ENCODE assay signal across 8 mouse cellular contexts in genomic region chr10:80876028-80876427, GRCm38 (mm10). TPM values are rescaled to one million over a fixed set of nuclear protein-coding genes. Genes with fewer than 3 reads are reported as not detected.
DNase-seq lines count a peak whose midpoint lies in the region; ATAC-seq and TF ChIP-seq lines count a peak whose summit lies in the region.

No protein-coding gene starts in this region.

- TF ChIP-seq CTCF in ES-Bruce4 (IDR thresholded peaks at IDR 0.05; ENCODE audit: low read depth, low read length), result peak; percentile 54

- no peak overlapping the region for H3K4me2 ChIP-seq in kidney, embryonic 16.5 days (replicated peaks; ENCODE audit: low read depth, low read length)
- H3K4me2 ChIP-seq in forebrain, embryonic 16.5 days (ENCODE audit: low read length), result no peak overlapping the region

- no peak; the same call in 1 of the 2 replicates for ATAC-seq in kidney, embryonic 16.5 days (ENCODE audit: low FRiP score, low TSS enrichment)
- 0 out of 2 replicates have a peak, but pooled peaks have one; percentile 41 for ATAC-seq in forebrain, embryonic 16.5 days
- ATAC-seq in neutrophil, adult 5-6 weeks (ENCODE audit: extremely low read depth, insufficient number of reproducible peaks, low FRiP score, poor library complexity, severe bottlenecking), result peak; percentile 63

- H3K27me3 ChIP-seq in kidney, embryonic 16.5 days (ENCODE audit: insufficient read depth, low read length), result no peaks in the 10 kb centered on the region
- no peaks in the 10 kb centered on the region for H3K27me3 ChIP-seq in ES-Bruce4 (ENCODE audit: control insufficient read depth, insufficient read depth, low read length, poor library complexity, severe bottlenecking)
- H3K27me3 ChIP-seq in forebrain, embryonic 16.5 days (replicated peaks; ENCODE audit: control insufficient read depth, insufficient read depth, low read length), result no peaks in the 10 kb centered on the region
- H3K27me3 ChIP-seq in limb, embryonic 10.5 days (ENCODE audit: low read depth, poor library complexity, severe bottlenecking), result 0 out of 2 replicates have a peak, but pooled peaks cover 4% of the 10 kb centered on the region

- no peak overlapping the region for H3K4me3 ChIP-seq in kidney, embryonic 16.5 days (ENCODE audit: low read length)
- H3K4me3 ChIP-seq in ES-Bruce4 (ENCODE audit: low read depth, low read length), result no peak overlapping the region
- H3K4me3 ChIP-seq in forebrain, embryonic 16.5 days (replicated peaks; ENCODE audit: low read length), result no peak overlapping the region
- H3K4me3 ChIP-seq in limb, embryonic 10.5 days, result no peak overlapping the region

- DNase-seq in kidney, adult 18-20 months, result peak; percentile 71
- DNase-seq in brain, adult 2 months (ENCODE audit: low read depth, low spot score), result peak; percentile 83
- peak; percentile 59 for DNase-seq in limb, embryonic 10.5 days (ENCODE audit: low spot score)
- DNase-seq in urinary bladder, postnatal 10 days (ENCODE audit: low spot score), result no peak

- 23% methylated on average over 5 of the region's 5 CpGs for WGBS in kidney, embryonic 16.5 days
- WGBS in forebrain, embryonic 16.5 days, result 29% methylated on average over 5 of the region's 5 CpGs
- 30% methylated on average over 5 of the region's 5 CpGs for WGBS in limb, embryonic 10.5 days

- TF ChIP-seq POLR2A in ES-Bruce4 (IDR thresholded peaks at IDR 0.05; ENCODE audit: insufficient read depth, low read length), result no peak

- H3K4me1 ChIP-seq in kidney, embryonic 16.5 days (ENCODE audit: insufficient read depth, low read length), result no peaks in the 10 kb centered on the region
- no peaks in the 10 kb centered on the region for H3K4me1 ChIP-seq in ES-Bruce4 (ENCODE audit: control insufficient read depth, insufficient read depth, low read length)
- H3K4me1 ChIP-seq in forebrain, embryonic 16.5 days (replicated peaks; ENCODE audit: control insufficient read depth, insufficient read depth, low read length), result no peaks in the 10 kb centered on the region
- peaks cover 9% of the 10 kb centered on the region for H3K4me1 ChIP-seq in limb, embryonic 10.5 days

- H3K27ac ChIP-seq in kidney, embryonic 16.5 days (ENCODE audit: low read length), result no peak overlapping the region
- 0 out of 2 replicates have a peak overlapping the region, but pooled peaks have one; percentile 30 for H3K27ac ChIP-seq in ES-Bruce4 (ENCODE audit: insufficient read depth, low read length)
- H3K27ac ChIP-seq in forebrain, embryonic 16.5 days (ENCODE audit: low read length), result no peak overlapping the region
- H3K27ac ChIP-seq in limb, embryonic 10.5 days, result no peak overlapping the region

- no peaks in the 10 kb centered on the region for H3K36me3 ChIP-seq in kidney, embryonic 16.5 days (ENCODE audit: insufficient read depth, low read length)
- H3K36me3 ChIP-seq in ES-Bruce4 (ENCODE audit: control insufficient read depth, insufficient read depth, low read length, poor library complexity, severe bottlenecking), result no peaks in the 10 kb centered on the region
- no peaks in the 10 kb centered on the region for H3K36me3 ChIP-seq in forebrain, embryonic 16.5 days (ENCODE audit: control insufficient read depth, insufficient read depth)
- no peaks in the 10 kb centered on the region for H3K36me3 ChIP-seq in limb, embryonic 10.5 days

- H3K9ac ChIP-seq in kidney, embryonic 16.5 days (replicated peaks; ENCODE audit: low read length), result no peak overlapping the region; the same call in 1 of the 2 replicates
- H3K9ac ChIP-seq in ES-Bruce4 (ENCODE audit: low read depth, poor library complexity, severe bottlenecking), result no peak overlapping the region
- H3K9ac ChIP-seq in forebrain, embryonic 16.5 days (replicated peaks; ENCODE audit: low read depth, low read length), result no peak overlapping the region

- TF ChIP-seq EP300 in ES-Bruce4 (IDR thresholded peaks at IDR 0.05; ENCODE audit: insufficient read depth, low read depth, low read length), result no peak

- no peaks in the 10 kb centered on the region for H3K9me3 ChIP-seq in kidney, embryonic 16.5 days (ENCODE audit: low read length)
- H3K9me3 ChIP-seq in ES-Bruce4 (replicated peaks; ENCODE audit: control insufficient read depth, insufficient read depth, low read length, poor library complexity, severe bottlenecking), result no peaks in the 10 kb centered on the region
- H3K9me3 ChIP-seq in forebrain, embryonic 16.5 days (ENCODE audit: control insufficient read depth, low read length), result no peaks in the 10 kb centered on the region
- H3K9me3 ChIP-seq in limb, embryonic 10.5 days (replicated peaks), result no peaks in the 10 kb centered on the region

RNA-seq across cellular contexts. Expression of gene Tmprss9, which starts 4.4 kb away (rescaled TPM):
- 0.08 TPM in 1 of 2 replicates, not detected in the other for polyA plus RNA-seq in kidney, embryonic 16.5 days (2015; fragmentation: Nextera tagmentation; extraction: Ambion mirVana)
- polyA plus RNA-seq in ES-Bruce4 (2011; ENCODE audit: insufficient read depth, insufficient read length, low read depth, missing spikeins), result 0.22 TPM in 1 of 2 replicates, not detected in the other
- polyA plus RNA-seq in forebrain, embryonic 16.5 days (2015; fragmentation: Nextera tagmentation; extraction: Ambion mirVana), result 0.24 and 0.25 TPM in 2 replicates
- 0.04 TPM in 2 replicates for polyA plus RNA-seq in limb, embryonic 10.5 days (2016; fragmentation: Nextera tagmentation; extraction: Ambion mirVana)
- total RNA-seq in neutrophil, adult 5-6 weeks (2017), result not detected in 2 replicates

RNA-seq across cellular contexts. Expression of gene Sppl2b, which starts 21.0 kb away (rescaled TPM):
- 52.6 and 54.0 TPM in 2 replicates for polyA plus RNA-seq in kidney, embryonic 16.5 days (2015; fragmentation: Nextera tagmentation; extraction: Ambion mirVana)
- polyA plus RNA-seq in ES-Bruce4 (2011; ENCODE audit: insufficient read depth, insufficient read length, low read depth, missing spikeins), result 5.9 and 7.6 TPM in 2 replicates
- polyA plus RNA-seq in forebrain, embryonic 16.5 days (2015; fragmentation: Nextera tagmentation; extraction: Ambion mirVana), result 64.9 and 78.6 TPM in 2 replicates
- 44.9 and 48.5 TPM in 2 replicates for polyA plus RNA-seq in limb, embryonic 10.5 days (2016; fragmentation: Nextera tagmentation; extraction: Ambion mirVana)
- 13.3 and 20.7 TPM in 2 replicates for total RNA-seq in neutrophil, adult 5-6 weeks (2017)

RNA-seq across cellular contexts. Expression of gene Lsm7, which starts 21.0 kb away (rescaled TPM):
- 248 and 262 TPM in 2 replicates for polyA plus RNA-seq in kidney, embryonic 16.5 days (2015; fragmentation: Nextera tagmentation; extraction: Ambion mirVana)
- polyA plus RNA-seq in ES-Bruce4 (2011; ENCODE audit: insufficient read depth, insufficient read length, low read depth, missing spikeins), result 105 and 135 TPM in 2 replicates
- 223 and 228 TPM in 2 replicates for polyA plus RNA-seq in forebrain, embryonic 16.5 days (2015; fragmentation: Nextera tagmentation; extraction: Ambion mirVana)
- polyA plus RNA-seq in limb, embryonic 10.5 days (2016; fragmentation: Nextera tagmentation; extraction: Ambion mirVana), result 358 and 440 TPM in 2 replicates
- total RNA-seq in neutrophil, adult 5-6 weeks (2017), result 50.7 and 60.8 TPM in 2 replicates

RNA-seq across cellular contexts. Expression of gene Timm13, which starts 24.7 kb away (rescaled TPM):
- polyA plus RNA-seq in kidney, embryonic 16.5 days (2015; fragmentation: Nextera tagmentation; extraction: Ambion mirVana), result 361 and 376 TPM in 2 replicates
- 135 and 146 TPM in 2 replicates for polyA plus RNA-seq in ES-Bruce4 (2011; ENCODE audit: insufficient read depth, insufficient read length, low read depth, missing spikeins)
- 298 and 299 TPM in 2 replicates for polyA plus RNA-seq in forebrain, embryonic 16.5 days (2015; fragmentation: Nextera tagmentation; extraction: Ambion mirVana)
- polyA plus RNA-seq in limb, embryonic 10.5 days (2016; fragmentation: Nextera tagmentation; extraction: Ambion mirVana), result 342 and 401 TPM in 2 replicates
- 15.1 and 23.1 TPM in 2 replicates for total RNA-seq in neutrophil, adult 5-6 weeks (2017)

RNA-seq across cellular contexts. Expression of gene Lingo3, which starts 32.2 kb away (rescaled TPM):
- 0.66 and 0.71 TPM in 2 replicates for polyA plus RNA-seq in kidney, embryonic 16.5 days (2015; fragmentation: Nextera tagmentation; extraction: Ambion mirVana)
- polyA plus RNA-seq in ES-Bruce4 (2011; ENCODE audit: insufficient read depth, insufficient read length, low read depth, missing spikeins), result 1.2 and 2.4 TPM in 2 replicates
- polyA plus RNA-seq in forebrain, embryonic 16.5 days (2015; fragmentation: Nextera tagmentation; extraction: Ambion mirVana), result 6.0 and 9.3 TPM in 2 replicates
- 0.44 and 0.60 TPM in 2 replicates for polyA plus RNA-seq in limb, embryonic 10.5 days (2016; fragmentation: Nextera tagmentation; extraction: Ambion mirVana)
- not detected in 2 replicates for total RNA-seq in neutrophil, adult 5-6 weeks (2017)
